Mouse (Mus musculus) brain, adult 2 months (tissue): ENCODE results near the gene Rad51b.

Experiments
- DNase-seq: peaks from one replicate; pipeline ENCODE4 v3.0.0; 2011; ENCODE audit warnings: low read depth, low spot score

Rad51b gene

DNA sequence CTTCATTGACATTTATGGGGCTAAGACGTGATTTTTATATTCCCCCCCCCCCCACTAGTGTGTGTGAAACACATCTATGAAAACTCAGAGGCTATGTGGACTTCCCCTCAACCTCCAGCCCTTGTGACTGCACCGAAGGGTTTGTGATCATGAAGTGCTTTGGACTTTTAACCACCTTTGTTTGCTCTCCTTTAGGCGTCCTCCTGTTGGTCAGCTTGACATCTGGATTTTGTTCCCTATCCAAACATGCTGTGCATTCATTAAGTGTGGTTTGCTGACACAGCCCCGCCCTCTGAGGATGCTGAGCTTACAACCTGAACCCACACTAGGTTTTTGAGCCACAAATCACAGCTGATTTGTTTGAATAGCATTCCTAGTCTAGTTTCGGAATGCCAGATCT is 502.3 kb downstream of the Rad51b start:
- DNase-seq: no peak

DNA sequence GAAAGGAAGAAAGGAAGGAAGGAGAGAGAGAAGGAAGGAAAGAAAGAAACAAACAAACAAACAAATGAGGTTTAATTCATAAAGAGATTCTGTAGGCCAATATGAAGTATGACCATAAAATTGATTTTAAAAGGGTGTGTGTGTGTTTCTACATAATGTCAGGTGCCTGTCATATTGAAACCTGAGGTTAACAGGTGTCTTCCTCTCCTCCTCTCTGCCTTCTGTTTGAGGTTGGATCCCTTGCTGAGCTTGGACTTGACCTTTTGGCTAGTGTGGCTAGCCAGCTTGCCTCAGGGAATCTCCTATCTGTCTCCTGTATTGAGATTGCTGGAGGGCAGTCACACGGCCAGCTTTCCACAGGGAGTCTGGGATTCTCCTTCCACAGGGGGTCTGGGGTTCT is 506.6 kb downstream of the Rad51b start:
- DNase-seq: no peak

- DNase-seq: no peak
These were observed 507.9 kb downstream of the Rad51b start for GRCm38 (mm10) chr12:79804776-79805524.

GRCm38 (mm10) chr12:79806990-79807389 is 509.9 kb downstream of the Rad51b start:
- DNase-seq: no peak

GRCm38 (mm10) chr12:79807410-79807847 is 510.3 kb downstream of the Rad51b start:
- no peak for DNase-seq

GRCm38 (mm10) chr12:79807938-79808401 is 510.9 kb downstream of the Rad51b start:
- DNase-seq: no peak

DNA sequence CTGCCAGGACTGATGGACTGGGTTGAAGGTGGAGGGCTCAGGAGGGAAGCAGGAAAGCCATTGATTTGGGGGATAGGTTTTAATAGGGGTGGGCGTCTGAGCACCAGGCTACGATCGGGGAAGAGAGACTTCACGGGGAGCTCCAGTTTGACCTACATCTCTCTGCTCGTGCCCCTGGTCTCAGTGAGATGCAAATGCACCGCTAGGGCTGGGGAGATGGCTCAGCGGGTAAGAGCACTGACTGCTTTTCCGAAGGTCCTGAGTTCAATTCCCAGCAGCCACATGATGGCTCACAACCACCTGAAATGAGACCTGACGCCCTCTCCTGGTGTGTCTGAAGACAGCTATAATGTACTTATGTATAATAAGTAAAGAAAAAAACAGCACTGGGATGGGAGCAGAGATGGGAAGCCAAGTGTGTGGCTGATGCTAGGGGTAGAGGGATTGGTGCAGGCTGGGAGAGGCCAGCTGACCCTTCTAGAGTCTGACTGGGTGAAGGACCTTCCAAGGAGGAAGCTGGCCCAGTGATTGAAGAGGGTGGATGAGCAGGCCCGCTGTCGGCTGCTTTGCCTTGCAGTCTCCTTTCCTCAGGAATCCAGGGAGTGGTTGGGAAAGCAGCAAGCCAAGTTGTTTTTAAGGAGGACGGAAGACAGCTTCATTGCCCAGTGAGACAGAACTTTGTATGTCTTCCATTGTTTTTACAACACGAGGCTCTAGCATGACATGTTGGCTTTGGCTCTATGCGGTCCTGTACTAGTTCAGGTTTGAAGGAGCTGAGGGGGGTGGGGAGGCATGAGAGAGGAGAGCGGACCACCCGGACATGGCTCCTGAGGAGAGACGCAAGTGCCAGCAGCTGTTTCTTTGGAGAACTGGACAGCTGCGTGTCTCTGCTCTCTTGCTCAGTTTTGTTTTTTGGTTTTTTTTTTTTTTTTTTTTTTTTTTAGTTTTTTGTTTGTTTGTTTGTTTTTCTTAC is 511.6 kb downstream of the Rad51b start:
- no peak for DNase-seq

- no peak for DNase-seq
These were observed 512.4 kb downstream of the Rad51b start for GRCm38 (mm10) chr12:79809518-79809917.

DNA sequence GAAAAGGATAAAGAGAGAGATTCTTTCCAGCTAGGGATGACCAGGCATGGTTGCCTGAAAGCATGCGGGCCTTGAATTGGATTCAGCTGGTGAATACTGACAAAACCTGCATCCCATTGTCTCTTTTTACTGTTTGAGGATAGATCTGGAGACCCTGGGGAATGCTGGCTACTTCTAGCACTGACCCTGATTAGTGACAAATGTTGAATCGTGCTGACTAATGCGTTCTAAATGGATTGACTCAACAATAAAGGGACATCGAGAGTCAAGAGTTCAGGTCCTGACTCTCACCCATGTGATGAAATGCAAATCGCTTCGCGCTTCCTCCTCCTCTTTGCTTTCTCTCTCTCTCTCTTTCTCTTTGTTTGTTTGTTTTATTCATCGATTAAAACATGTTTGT is 515.3 kb downstream of the Rad51b start:
- DNase-seq: no peak

- DNase-seq: no peak
These were observed 515.9 kb downstream of the Rad51b start for GRCm38 (mm10) chr12:79812838-79813563.

DNA sequence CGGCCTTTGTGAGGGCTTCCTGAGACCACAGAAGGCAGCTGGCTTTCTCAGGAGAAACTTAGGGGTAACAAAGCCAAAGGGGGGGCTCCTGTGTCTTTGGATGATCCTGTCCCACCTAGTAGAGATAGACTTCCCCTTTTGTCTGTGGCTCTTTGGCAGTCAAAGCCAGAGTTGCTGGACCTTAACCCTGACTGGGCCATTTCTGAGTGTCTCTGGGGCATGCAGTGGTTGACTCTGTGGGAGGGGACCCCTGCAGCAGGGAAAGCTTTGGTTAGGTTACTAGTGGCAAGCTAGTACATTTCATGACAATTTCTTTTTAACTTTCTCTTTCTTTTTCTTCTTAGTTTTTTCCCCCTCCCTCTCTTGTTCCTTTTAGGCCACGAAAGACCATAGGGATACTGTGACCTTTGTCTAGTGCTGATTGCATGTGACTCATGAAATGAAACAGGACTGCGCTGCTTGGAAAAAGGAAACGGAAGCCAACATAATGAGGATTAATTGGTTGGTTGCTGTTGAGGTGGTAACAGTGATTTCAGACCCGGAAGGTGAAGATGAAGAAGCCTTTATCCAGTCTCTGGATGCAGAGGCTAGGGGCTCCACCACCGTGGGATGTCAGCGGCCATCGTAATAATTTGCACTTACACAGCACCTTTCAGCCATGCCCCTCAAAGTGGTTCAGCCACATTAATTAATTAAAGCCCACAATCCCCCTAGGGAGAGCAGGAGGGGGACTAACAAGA is 516.7 kb downstream of the Rad51b start:
- no peak for DNase-seq

DNA sequence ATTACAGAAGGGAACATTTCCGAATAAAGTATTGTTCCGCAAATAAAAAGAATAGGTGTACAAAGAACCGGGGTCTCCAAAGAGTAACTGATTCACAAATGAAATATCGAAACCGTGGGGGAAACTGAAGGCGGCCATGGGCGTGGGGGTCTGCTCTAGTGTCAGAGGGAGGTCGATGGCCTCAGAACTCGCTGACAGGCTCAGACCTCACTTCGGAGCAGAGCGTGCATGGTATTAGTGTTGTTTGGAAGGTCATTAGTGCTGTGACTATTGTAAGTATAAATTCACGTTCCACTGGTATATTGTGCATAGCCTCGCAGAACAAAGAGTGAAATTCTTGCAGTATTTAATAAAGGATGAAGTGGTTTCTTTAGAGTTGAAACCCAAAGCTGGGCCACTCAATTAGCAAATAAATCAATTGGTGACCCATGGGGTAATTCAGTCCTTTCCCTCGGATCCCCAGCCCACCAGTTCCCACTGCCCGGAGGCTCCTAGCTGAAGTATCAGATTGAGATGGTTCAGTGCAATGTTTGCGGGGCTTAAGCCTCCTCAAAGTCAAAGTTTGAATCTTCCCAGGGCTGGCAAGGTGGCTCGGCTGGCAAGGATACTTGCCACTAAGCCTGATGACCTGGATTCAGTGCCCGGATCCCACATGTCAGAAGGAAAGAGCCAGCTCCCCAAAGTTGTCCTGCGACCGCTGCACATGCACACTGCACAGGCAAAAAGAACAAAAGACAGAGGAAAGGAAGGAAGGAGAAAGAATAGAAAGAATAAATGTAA is 517.4 kb downstream of the Rad51b start:
- no peak for DNase-seq

DNA sequence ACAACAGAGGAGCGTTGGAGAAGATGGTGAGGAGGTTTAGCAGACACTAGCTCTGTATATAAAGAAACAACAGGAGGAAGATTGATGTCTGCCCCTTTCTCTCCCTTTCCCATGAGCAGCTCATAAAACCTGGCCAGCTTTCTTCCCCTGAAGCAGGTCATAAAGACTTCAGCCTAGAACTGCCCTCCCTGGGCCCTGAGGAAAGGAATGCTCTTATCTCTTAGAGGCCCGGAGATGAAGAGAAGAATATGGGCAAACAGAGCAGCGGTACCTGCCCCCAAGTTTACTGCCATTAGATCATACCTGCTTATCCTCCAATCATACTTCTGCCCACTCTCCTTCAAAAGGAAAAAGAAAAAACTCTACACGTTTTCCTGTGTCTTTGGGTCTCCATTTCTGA is 519.2 kb downstream of the Rad51b start:
- DNase-seq: no peak

DNA sequence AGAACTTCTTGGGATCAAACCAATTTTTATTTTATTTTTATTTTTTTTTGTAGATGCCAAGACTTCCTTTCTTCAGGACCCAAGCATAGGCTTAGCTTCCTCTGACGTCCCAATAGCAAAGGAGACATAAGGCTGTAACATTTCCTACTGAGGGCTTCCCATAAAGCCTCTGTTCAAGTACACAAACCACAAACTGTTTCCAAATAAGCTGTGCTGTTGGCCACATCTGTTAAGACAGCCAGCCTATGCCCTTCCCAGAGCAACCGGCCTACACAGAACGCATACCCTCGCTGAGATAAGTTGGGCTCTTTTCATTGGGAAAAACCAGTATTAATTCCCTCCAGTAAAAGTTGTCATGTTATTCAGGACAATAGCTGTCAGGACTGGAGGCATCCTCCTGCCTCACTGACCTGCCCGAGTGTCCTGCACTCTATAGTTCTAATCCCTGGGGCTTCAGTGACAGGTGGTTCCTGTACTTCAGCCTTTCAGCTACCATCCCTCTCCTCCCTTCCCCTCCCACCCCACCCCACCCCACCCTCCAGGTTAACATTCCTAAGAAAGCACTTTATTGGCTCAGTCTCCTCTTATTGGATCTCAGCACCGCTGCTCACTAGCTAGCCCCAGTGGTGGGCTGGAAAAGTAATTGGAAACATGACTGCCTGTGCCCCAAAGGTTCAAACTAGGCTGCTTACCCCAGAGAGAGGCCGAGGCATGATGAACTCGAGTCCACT is 523.3 kb downstream of the Rad51b start:
- no peak for DNase-seq

GRCm38 (mm10) chr12:79821901-79822300 is 524.8 kb downstream of the Rad51b start:
- no peak for DNase-seq

DNA sequence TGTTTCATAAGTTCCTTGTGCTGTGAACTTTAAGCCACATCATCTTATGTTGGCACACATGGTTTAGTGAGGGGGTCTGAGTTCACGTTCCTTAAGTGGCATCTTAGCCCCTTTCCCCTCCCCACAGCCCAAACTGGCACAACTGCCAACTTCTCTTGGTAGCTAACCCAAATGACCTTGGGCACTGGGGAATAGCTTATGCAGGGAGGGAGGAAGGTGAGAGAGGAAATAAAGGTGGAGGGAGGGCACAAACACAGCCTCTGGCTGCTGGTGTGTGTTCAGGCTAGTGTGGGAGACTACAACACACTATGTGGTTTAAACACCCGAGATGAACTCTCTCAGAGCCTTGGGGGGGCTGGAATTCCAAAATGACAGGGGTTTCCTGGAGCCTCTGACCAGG is 525.3 kb downstream of the Rad51b start:
- no peak for DNase-seq

- DNase-seq: no peak
These were observed 528.8 kb downstream of the Rad51b start for GRCm38 (mm10) chr12:79825922-79826321.

- DNase-seq: no peak
These were observed 530.2 kb downstream of the Rad51b start for GRCm38 (mm10) chr12:79827233-79827692.

- no peak for DNase-seq
These were observed 530.7 kb downstream of the Rad51b start for GRCm38 (mm10) chr12:79827735-79828134.

DNA sequence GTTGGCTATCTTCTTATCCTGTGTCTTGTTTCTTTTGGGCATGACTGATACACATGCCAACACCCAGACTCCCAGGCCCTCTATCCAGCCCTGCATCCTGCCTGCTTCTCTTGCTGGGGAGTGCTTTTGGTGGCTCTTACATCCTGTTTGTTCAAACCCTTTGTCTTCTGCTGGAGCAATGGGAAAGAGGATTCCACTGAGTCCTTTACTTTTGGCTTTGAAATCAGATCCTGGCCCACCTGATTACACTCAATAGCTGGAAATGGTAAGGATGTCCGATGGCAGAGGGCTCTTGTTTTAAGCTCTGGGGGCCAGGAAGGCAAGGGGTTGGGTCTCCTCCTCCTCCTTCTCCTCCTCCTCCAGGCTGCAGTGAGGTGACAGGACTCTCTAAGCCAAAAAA is 533.6 kb downstream of the Rad51b start:
- no peak for DNase-seq
